Mouse (Mus musculus) layer of hippocampus, adult 2 months (tissue): ENCODE measurements at regions not wholly inside any gene's neighbourhood (a gene's known extent, or its start where the extent isn't known, plus 50 kb on each side); places are given as distances from the start of the nearest gene placed in this dataset.

Experiments
- DNase-seq, 2 experiments: peaks; one replicate each; pipeline ENCODE4 v3.0.0; 2022; ENCODE audit warnings: low spot score in 2 of 2
- H3K27ac ChIP-seq: fragments of 200-600 bp; 2 replicates; pipeline ENCODE4 v1.8.1; 2022
- H3K4me3 ChIP-seq: fragments of 200-600 bp; 2 replicates; pipeline ENCODE4 v1.8.1; 2022; ENCODE audit warnings: mild to moderate bottlenecking
- CTCF ChIP-seq: fragments of 200-600 bp; conservative IDR thresholded peaks from 2 replicates; pipeline ENCODE4 v1.8.1; 2022; ENCODE audit warnings: antibody characterized with exemption, mild to moderate bottlenecking, moderate library complexity

- no peak for DNase-seq
- Histone ChIP-seq H3K4me3 (no peak overlapping the region), H3K27ac (no peak overlapping the region)
- TF ChIP-seq CTCF: no peak
Measured at GRCm38 (mm10) chr6:127348770-127349409, 97.8 kb upstream of the Parp11 start.

GRCm38 (mm10) chr6:127349479-127350110 lies 97.0 kb upstream of the Parp11 start:
- TF ChIP-seq CTCF: no peak
- no peak overlapping the region for H3K27ac ChIP-seq
- DNase-seq: no peak
- no peak overlapping the region for H3K4me3 ChIP-seq

- DNase-seq: no peak
- H3K27ac ChIP-seq: no peak overlapping the region
- no peak for TF ChIP-seq CTCF
- no peak overlapping the region for H3K4me3 ChIP-seq
Measured at GRCm38 (mm10) chr6:127351691-127352090, 94.9 kb upstream of the Parp11 start.

GRCm38 (mm10) chr6:127355112-127355511 lies 91.5 kb upstream of the Parp11 start:
- Histone ChIP-seq H3K4me3 (no peak overlapping the region), H3K27ac (no peak overlapping the region)
- TF ChIP-seq CTCF: no peak
- DNase-seq: no peak

- TF ChIP-seq CTCF: no peak
- no peak overlapping the region for H3K4me3 ChIP-seq
- DNase-seq: peak; percentile 17 to 26
- H3K27ac ChIP-seq: no peak overlapping the region
Measured at GRCm38 (mm10) chr6:127356442-127356841, 90.2 kb upstream of the Parp11 start.

- Histone ChIP-seq H3K4me3 (no peak overlapping the region), H3K27ac (no peak overlapping the region)
- no peak for TF ChIP-seq CTCF
- no peak for DNase-seq
Measured at GRCm38 (mm10) chr6:127358805-127359204, 87.8 kb upstream of the Parp11 start.

GRCm38 (mm10) chr6:127359391-127359874 lies 87.2 kb upstream of the Parp11 start:
- DNase-seq: peak; percentile 63 to 78
- Histone ChIP-seq H3K27ac (no peak overlapping the region), H3K4me3 (no peak overlapping the region)
- TF ChIP-seq CTCF: peak; percentile 95

- Histone ChIP-seq H3K27ac (no peak overlapping the region), H3K4me3 (no peak overlapping the region)
- DNase-seq: no peak
- TF ChIP-seq CTCF: no peak
Measured at GRCm38 (mm10) chr6:127362166-127362565, 84.5 kb upstream of the Parp11 start.

- no peak overlapping the region for H3K4me3 ChIP-seq
- no peak for DNase-seq
- no peak for TF ChIP-seq CTCF
- no peak overlapping the region for H3K27ac ChIP-seq
Measured at GRCm38 (mm10) chr6:127362966-127363752, 83.5 kb upstream of the Parp11 start.

GRCm38 (mm10) chr6:127363871-127364590 lies 82.6 kb upstream of the Parp11 start:
- DNase-seq: no peak
- TF ChIP-seq CTCF: no peak
- Histone ChIP-seq H3K27ac (no peak overlapping the region), H3K4me3 (no peak overlapping the region)

GRCm38 (mm10) chr6:127364591-127365187 lies 82.0 kb upstream of the Parp11 start:
- no peak for DNase-seq
- Histone ChIP-seq H3K4me3 (no peak overlapping the region), H3K27ac (no peak overlapping the region)
- TF ChIP-seq CTCF: no peak

- no peak overlapping the region for H3K4me3 ChIP-seq
- no peak overlapping the region for H3K27ac ChIP-seq
- no peak for TF ChIP-seq CTCF
- DNase-seq: no peak
Measured at GRCm38 (mm10) chr6:127365246-127365645, 81.4 kb upstream of the Parp11 start.
